Mouse (Mus musculus) lung, postnatal 0 days (tissue): ENCODE measurements around the gene Hist1h2bm. TPM values are rescaled to one million over a fixed set of nuclear protein-coding genes. Genes with fewer than 3 reads are reported as not detected.
"Not testable (repeated sequence)": the region's sequence is repeated elsewhere in the genome, so short reads cannot be mapped to it uniquely, and the experiment has no call there.

Source experiments
- ATAC-seq: fragments of 200-750 bp; cut with Nextera tagmentation; 2 replicates; pipeline ENCODE4 v1.8.0; 2017; ENCODE audit warnings: moderate library complexity
- DNase-seq: peaks from one replicate; pipeline ENCODE4 v3.0.0-alpha.2; 2016; ENCODE audit warnings: low spot score
- H3K27ac ChIP-seq: fragments of 300-500 bp; sonication (generic); 2 replicates; pipeline ENCODE4 v1.5.1; 2014; ENCODE audit warnings: antibody characterized with exemption, mild to moderate bottlenecking, low read length, mixed read lengths
- H3K27me3 ChIP-seq: fragments of 300-500 bp; sonication (generic); replicated peaks from 2 replicates; pipeline ENCODE4 v1.6.1; 2014; ENCODE audit warnings: low read length, mixed read lengths; ENCODE audit not compliant: insufficient read depth
- H3K36me3 ChIP-seq: fragments of 300-500 bp; sonication (generic); 2 replicates; pipeline ENCODE4 v1.6.1; 2014; ENCODE audit warnings: low read length, mixed read lengths; ENCODE audit not compliant: insufficient read depth
- H3K4me1 ChIP-seq: fragments of 300-500 bp; sonication (generic); 2 replicates; pipeline ENCODE4 v1.6.1; 2014; ENCODE audit warnings: antibody characterized with exemption, low read depth, low read length, mixed read lengths; ENCODE audit not compliant: insufficient read depth
- H3K4me2 ChIP-seq: fragments of 300-500 bp; sonication (generic); replicated peaks from 2 replicates; pipeline ENCODE4 v1.6.1; 2014; ENCODE audit warnings: low read depth, mild to moderate bottlenecking, low read length, moderate library complexity, mixed read lengths
- H3K4me3 ChIP-seq: fragments of 300-500 bp; sonication (generic); 2 replicates; pipeline ENCODE4 v1.5.1; 2014; ENCODE audit warnings: low read depth, low read length
- H3K9ac ChIP-seq: fragments of 300-500 bp; sonication (generic); replicated peaks from 2 replicates; pipeline ENCODE4 v1.6.1; 2014; ENCODE audit warnings: low read depth, mild to moderate bottlenecking
- H3K9me3 ChIP-seq: fragments of 300-500 bp; sonication (generic); 2 replicates; pipeline ENCODE4 v1.6.1; 2016; ENCODE audit warnings: low read length, mixed read lengths
- CTCF ChIP-seq: IDR thresholded peaks from 2 replicates; pipeline ENCODE4 v1.5.1; 2016; ENCODE audit warnings: antibody characterized with exemption, mild to moderate bottlenecking
- EP300 ChIP-seq: IDR thresholded peaks from 2 replicates; pipeline ENCODE4 v1.6.1; 2016; ENCODE audit warnings: antibody characterized with exemption, mild to moderate bottlenecking, control low read depth
- WGBS: fragments of 180-500 bp; shearing (Covaris S2); extraction: QIAGEN DNeasy Blood & Tissue Kit; methylation state at CpG from one replicate; pipeline ENCODE4 v1.1.7; 2014; 5-methylcytosine and 5-hydroxymethylcytosine counted together
- polyA plus RNA-seq: library from polyadenylated mRNA; unstranded; fragments of >200 nt; fragmentation: Nextera tagmentation; extraction: Ambion mirVana; gene quantifications from 2 replicates; pipeline ENCODE4 v1.2.1, GENCODE M21; 2015

Hist1h2bm gene
- polyA plus RNA-seq, 1 experiment from 2014 or later: 0.66 TPM

- Histone ChIP-seq H3K27me3 (no peaks in the 10 kb centered on the region), H3K27ac (no peak overlapping the region), H3K4me1 (peaks cover 8% of the 10 kb centered on the region; the same call in 1 of the 2 replicates), H3K4me3 (no peak overlapping the region), H3K4me2 (peak overlapping the region; percentile 60), H3K9me3 (no peaks in the 10 kb centered on the region), H3K9ac (no peak overlapping the region), H3K36me3 (no peaks in the 10 kb centered on the region)
- TF ChIP-seq CTCF: no peak
- no peak for TF ChIP-seq EP300
- ATAC-seq (no peak), DNase-seq (no peak)
- 31% methylated on average over 4 of the region's 4 CpGs for WGBS
These were observed 10.1 kb upstream of the Hist1h2bm start for GRCm38 (mm10) chr13:21711698-21712097.

DNA sequence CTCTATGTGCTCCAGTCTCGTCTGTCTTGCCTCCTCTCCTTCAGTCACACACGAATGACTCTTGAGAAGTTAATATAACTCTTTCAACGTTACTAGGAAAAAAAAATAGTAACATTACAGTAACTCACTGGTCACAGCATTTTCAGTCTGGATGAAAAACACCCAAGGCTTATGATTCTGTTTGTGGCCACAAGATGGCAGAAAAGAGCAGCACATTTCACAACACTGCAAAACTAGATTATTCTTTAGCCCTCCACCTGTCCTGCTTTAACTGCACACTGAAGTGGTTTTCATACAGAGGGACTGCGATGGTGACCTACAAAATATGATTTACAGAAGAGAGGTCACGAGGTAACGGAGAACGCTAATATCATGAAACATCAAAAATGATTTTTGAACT, 7.1 kb upstream of the Hist1h2bm start:
- no peaks in the 10 kb centered on the region for H3K9me3 ChIP-seq
- no peak overlapping the region for H3K4me3 ChIP-seq
- peak; percentile 91 for TF ChIP-seq CTCF
- TF ChIP-seq EP300: no peak; the same call in 1 of the 2 replicates
- H3K27ac ChIP-seq: no peak overlapping the region
- no peak overlapping the region for H3K9ac ChIP-seq
- no peak for ATAC-seq
- H3K4me1 ChIP-seq: peaks cover 17% of the 10 kb centered on the region; the same call in 1 of the 2 replicates
- under 1% methylated on average over 7 of the region's 7 CpGs for WGBS
- H3K4me2 ChIP-seq: peak overlapping the region; percentile 67; the same call in 1 of the 2 replicates
- no peaks in the 10 kb centered on the region for H3K36me3 ChIP-seq
- peak; percentile 87 for DNase-seq
- no peaks in the 10 kb centered on the region for H3K27me3 ChIP-seq

GRCm38 (mm10) chr13:21715131-21715863, 6.5 kb upstream of the Hist1h2bm start:
- no peaks in the 10 kb centered on the region for H3K9me3 ChIP-seq
- DNase-seq: peak; percentile 38

DNA sequence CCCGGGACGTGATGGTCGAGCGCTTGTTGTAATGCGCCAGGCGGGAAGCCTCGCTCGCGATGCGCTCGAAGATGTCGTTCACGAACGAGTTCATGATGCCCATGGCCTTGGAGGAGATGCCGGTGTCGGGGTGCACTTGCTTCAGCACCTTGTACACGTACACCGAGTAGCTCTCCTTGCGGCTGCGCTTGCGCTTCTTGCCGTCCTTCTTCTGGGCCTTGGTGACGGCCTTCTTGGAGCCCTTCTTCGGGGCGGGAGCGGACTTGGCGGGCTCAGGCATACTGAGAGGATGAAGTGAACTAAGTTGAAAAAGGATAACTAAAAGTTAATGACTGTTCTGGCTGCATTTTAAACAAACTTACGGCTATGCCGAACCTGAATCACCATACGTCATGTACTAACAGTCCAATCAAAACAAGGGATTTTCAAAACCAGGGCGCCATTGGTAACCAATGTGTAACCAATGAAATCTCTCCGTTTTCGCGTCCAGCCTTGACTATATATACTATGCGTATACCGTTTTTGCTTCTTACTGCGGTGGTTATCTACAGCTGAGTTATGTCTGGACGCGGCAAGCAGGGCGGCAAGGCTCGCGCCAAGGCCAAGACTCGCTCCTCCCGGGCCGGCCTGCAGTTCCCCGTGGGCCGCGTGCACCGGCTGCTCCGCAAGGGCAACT, 5.8 kb upstream of the Hist1h2bm start, which contains the start of the genes Hist1h2bl and Hist1h2ai:
Gene Hist1h2bl (minus strand): TSS at position 280 of the 676 bp plus-strand sequence.
Gene Hist1h2ai (plus strand): TSS at position 559 of the 676 bp plus-strand sequence.
- H3K36me3 ChIP-seq, H3K27me3 ChIP-seq, H3K9me3 ChIP-seq: not testable (repeated sequence)
- Histone ChIP-seq H3K4me1 (peaks cover 17% of the 10 kb centered on the region; the same call in 1 of the 2 replicates), H3K4me2 (peak within 1 kb of the TSS; percentile 67), H3K9ac (peak within 1 kb of the TSS; percentile 39), H3K27ac (peak within 1 kb of the TSS; percentile 79), H3K4me3 (peak within 1 kb of the TSS; percentile 35)
- 2% methylated on average over 24 of the region's 50 CpGs for WGBS
- peak; percentile 51; the same call in 1 of the 2 replicates for TF ChIP-seq EP300
- DNase-seq: peak; percentile 98
- peak; percentile 94 for ATAC-seq

More at GRCm38 (mm10) chr13:21715131-21715863, 6.5 kb upstream of the Hist1h2bm start:
- Histone ChIP-seq H3K9ac (no peak overlapping the region), H3K4me1 (peaks cover 17% of the 10 kb centered on the region; the same call in 1 of the 2 replicates), H3K4me3 (peak overlapping the region; percentile 35), H3K27ac (no peak overlapping the region), H3K36me3 (no peaks in the 10 kb centered on the region), H3K4me2 (peak overlapping the region; percentile 67), H3K27me3 (no peaks in the 10 kb centered on the region)
- TF ChIP-seq EP300 (no peak), CTCF (no peak)
- under 1% methylated on average over 19 of the region's 22 CpGs for WGBS
- no peak for ATAC-seq

GRCm38 (mm10) chr13:21716540-21717391, 5.1 kb upstream of the Hist1h2bm start:
- H3K4me1 ChIP-seq: peaks cover 17% of the 10 kb centered on the region; the same call in 1 of the 2 replicates
- peak; percentile 58 for DNase-seq
- 0% methylated on average over 9 of the region's 38 CpGs for WGBS
- H3K9me3 ChIP-seq, H3K36me3 ChIP-seq, H3K27me3 ChIP-seq: not testable (repeated sequence)
- peak overlapping the region; percentile 39 for H3K9ac ChIP-seq
- H3K27ac ChIP-seq: peak overlapping the region; percentile 79
- H3K4me2 ChIP-seq: peak overlapping the region; percentile 67
- ATAC-seq: peak; percentile 30
- peak overlapping the region; percentile 35 for H3K4me3 ChIP-seq

DNA sequence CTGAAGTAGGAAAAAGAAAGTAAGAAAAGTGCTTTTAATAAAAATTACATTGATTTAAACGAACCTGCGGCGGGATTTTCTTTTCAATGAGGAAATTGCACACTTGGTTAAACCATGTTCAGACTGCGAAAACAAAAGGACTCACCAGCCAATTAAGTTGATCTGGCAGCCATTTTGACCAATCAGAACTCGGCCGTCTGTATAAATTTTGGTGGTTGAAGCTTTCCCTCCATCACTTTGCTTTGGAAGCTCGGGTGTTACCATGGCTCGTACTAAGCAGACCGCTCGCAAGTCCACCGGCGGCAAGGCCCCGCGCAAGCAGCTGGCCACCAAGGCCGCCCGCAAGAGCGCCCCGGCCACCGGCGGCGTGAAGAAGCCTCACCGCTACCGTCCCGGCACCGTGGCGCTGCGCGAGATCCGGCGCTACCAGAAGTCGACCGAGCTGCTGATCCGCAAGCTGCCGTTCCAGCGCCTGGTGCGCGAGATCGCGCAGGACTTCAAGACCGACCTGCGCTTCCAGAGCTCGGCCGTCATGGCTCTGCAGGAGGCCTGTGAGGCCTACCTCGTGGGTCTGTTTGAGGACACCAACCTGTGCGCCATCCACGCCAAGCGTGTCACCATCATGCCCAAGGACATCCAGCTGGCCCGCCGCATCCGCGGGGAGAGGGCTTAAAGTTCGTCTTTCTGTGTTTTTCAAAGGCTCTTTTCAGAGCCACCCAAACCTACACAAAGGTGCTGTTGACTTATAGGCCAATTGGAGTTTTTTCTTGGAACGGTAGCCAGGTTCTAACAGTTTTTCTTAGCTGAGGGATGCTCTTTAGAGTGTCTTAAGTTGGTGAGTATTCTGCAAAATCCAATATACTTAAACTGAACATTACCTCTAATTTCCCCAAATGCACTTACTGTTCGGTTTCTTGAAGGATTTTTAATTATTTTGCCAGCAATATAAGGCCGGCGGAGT, 4.2 kb upstream of the Hist1h2bm start, which contains the start of gene Hist1h3h:
Gene Hist1h3h (plus strand): TSS at position 263 of the 961 bp plus-strand sequence.
- H3K36me3 ChIP-seq, H3K9me3 ChIP-seq, H3K27me3 ChIP-seq: not testable (repeated sequence)
- H3K27ac ChIP-seq: peak within 1 kb of the TSS; percentile 79
- DNase-seq (peak; percentile 93), ATAC-seq (peak; percentile 38)
- H3K4me2 ChIP-seq: peak within 1 kb of the TSS; percentile 67
- peak within 1 kb of the TSS; percentile 35 for H3K4me3 ChIP-seq
- WGBS: under 1% methylated on average over 25 of the region's 56 CpGs
- H3K9ac ChIP-seq: peak within 1 kb of the TSS; percentile 39
- H3K4me1 ChIP-seq: peaks cover 17% of the 10 kb centered on the region; the same call in 1 of the 2 replicates
